Mouse (Mus musculus) liver, adult 2 months (tissue): ENCODE measurements at regions not wholly inside any gene's neighbourhood (a gene's known extent, or its start where the extent isn't known, plus 50 kb on each side); places are given as distances from the start of the nearest gene placed in this dataset.

Experiments
- DNase-seq: peaks from one replicate; pipeline ENCODE4 v3.0.0-alpha.2; 2011; ENCODE audit warnings: low read depth, low spot score; ENCODE audit errors: extremely low read depth
- H3K27ac ChIP-seq: fragments of 200-500 bp; replicated peaks from 2 replicates; pipeline ENCODE4 v1.5.1; 2012; ENCODE audit warnings: low read depth, mild to moderate bottlenecking, control low read depth, inconsistent platforms, low read length; ENCODE audit not compliant: insufficient read depth
- H3K27me3 ChIP-seq: fragments of 200-500 bp; 2 replicates; pipeline ENCODE4 v1.6.1; 2012; ENCODE audit warnings: mild to moderate bottlenecking, moderate library complexity, low read length, inconsistent platforms; ENCODE audit not compliant: control insufficient read depth, insufficient read depth
- H3K36me3 ChIP-seq: fragments of 200-500 bp; 2 replicates; pipeline ENCODE4 v1.6.1; 2012; ENCODE audit warnings: low read length, inconsistent platforms; ENCODE audit not compliant: control insufficient read depth, insufficient read depth
- H3K4me1 ChIP-seq: fragments of 200-500 bp; 2 replicates; pipeline ENCODE4 v1.6.1; 2011; ENCODE audit warnings: low read length; ENCODE audit not compliant: control insufficient read depth, insufficient read depth
- H3K4me3 ChIP-seq: fragments of 200-500 bp; 2 replicates; pipeline ENCODE4 v1.5.1; 2011; ENCODE audit warnings: low read depth, mild to moderate bottlenecking, control low read depth, low read length, moderate library complexity; ENCODE audit not compliant: insufficient read depth
- H3K79me2 ChIP-seq: fragments of 200-500 bp; 2 replicates; pipeline ENCODE4 v1.6.1; 2012; ENCODE audit warnings: inconsistent platforms, mild to moderate bottlenecking, low read length, moderate library complexity; ENCODE audit not compliant: control insufficient read depth, insufficient read depth
- H3K9ac ChIP-seq: fragments of 200-500 bp; 2 replicates; pipeline ENCODE4 v1.6.1; 2012; ENCODE audit warnings: low read depth, mild to moderate bottlenecking, control low read depth, inconsistent platforms, low read length
- CTCF ChIP-seq: fragments of 200-500 bp; IDR thresholded peaks from 2 replicates; pipeline ENCODE4 v1.5.1; 2011; ENCODE audit warnings: low read depth, low read length, control low read depth
- POLR2A ChIP-seq: fragments of 200-500 bp; IDR thresholded peaks from 2 replicates; pipeline ENCODE4 v1.6.1; 2011; ENCODE audit warnings: low read length, control low read depth; ENCODE audit not compliant: insufficient read depth; ENCODE audit errors: extremely low read depth
- WGBS: fragments of 180-500 bp; shearing (Covaris S2); methylation state at CpG from one replicate; pipeline ENCODE4 v1.1.7; 2018; 5-methylcytosine and 5-hydroxymethylcytosine counted together

DNA sequence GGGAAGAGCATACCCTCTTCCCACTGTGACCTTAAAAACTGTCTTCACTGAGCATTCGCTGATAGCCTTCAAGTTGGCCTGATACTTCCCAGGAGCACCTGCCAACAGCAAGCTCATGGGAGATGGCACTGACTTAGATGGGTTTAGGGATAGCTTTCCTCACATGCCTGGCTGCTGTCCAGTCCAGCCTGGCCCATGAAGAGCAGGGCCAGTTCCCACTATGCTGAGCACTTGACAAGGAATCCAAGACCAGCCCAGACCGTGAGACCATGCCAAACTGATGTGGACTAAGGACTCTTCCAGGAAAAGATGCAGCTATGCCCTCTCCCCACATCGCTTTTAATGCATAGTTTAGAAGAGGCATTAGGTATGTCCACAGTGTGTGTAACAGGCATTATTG is 155.0 kb downstream of the Snx10 start:
- Histone ChIP-seq H3K4me1 (peaks cover 25% of the 10 kb centered on the region), H3K4me3 (no peak overlapping the region), H3K79me2 (no peaks in the 10 kb centered on the region), H3K36me3 (no peaks in the 10 kb centered on the region), H3K27me3 (no peaks in the 10 kb centered on the region), H3K9ac (no peak overlapping the region), H3K27ac (no peak overlapping the region)
- 50% methylated on average over 3 of the region's 3 CpGs for WGBS
- DNase-seq, result peak; percentile 52
- TF ChIP-seq POLR2A (no peak), CTCF (no peak)

DNA sequence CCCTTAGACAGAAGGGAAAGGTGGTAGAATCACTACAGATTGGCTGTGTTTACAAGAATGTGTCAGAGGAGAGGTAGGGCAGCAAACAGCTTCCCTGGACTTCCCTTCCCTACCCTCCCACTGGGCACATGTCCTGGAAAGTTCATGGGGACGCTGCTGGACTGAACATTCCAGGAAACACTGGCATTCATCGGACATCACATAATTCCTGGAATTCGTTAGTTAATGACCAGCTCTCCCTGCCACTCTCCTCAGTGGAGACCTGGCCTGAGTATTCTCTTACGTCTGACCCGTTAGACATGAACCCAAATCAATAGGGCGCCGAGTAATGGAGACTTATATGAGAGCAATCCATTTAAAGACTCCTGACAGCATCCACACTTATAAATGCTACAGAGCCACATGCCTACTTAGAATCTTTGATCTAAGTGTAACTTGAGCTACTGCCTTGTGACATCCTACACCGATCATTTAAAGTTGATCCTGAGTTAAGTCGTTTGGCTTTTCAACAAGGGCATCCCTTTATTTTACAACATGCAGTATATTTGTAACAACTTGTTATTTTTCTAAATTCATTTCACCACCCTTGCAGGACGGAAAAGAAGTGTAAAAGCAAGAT is 156.6 kb downstream of the Snx10 start:
- DNase-seq, result peak; percentile 99
- Histone ChIP-seq H3K4me3 (no peak overlapping the region), H3K4me1 (peaks cover 25% of the 10 kb centered on the region), H3K27me3 (no peaks in the 10 kb centered on the region), H3K36me3 (no peaks in the 10 kb centered on the region), H3K9ac (no peak overlapping the region), H3K27ac (no peak overlapping the region; the same call in 1 of the 2 replicates), H3K79me2 (no peaks in the 10 kb centered on the region)
- TF ChIP-seq CTCF (no peak), POLR2A (no peak)
- 21% methylated on average over 10 of the region's 10 CpGs for WGBS

DNA sequence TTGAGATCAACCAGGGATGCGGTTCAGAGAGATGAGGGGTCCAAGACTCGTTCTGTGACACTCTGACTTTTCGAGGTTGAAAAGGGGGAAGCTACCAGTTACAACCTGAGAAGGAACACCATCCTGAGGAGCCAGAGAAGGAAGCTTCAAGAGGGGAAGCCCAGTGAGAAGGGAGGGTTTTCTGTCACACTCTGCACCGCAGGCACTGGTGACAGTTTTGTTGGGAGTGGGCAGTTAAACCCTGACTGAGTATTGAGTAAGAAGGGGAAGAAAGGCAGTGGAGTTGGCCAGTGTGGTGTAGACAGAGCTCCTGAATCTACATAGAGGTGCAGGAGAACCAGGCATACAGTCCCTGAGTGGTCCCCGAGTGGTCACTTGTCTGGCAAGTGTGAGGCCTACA is 159.4 kb downstream of the Snx10 start:
- no peak for TF ChIP-seq POLR2A
- no peak for TF ChIP-seq CTCF
- no peaks in the 10 kb centered on the region for H3K27me3 ChIP-seq
- H3K27ac ChIP-seq, result no peak overlapping the region
- no peak overlapping the region for H3K9ac ChIP-seq
- H3K79me2 ChIP-seq, result no peaks in the 10 kb centered on the region
- no peak for DNase-seq
- no peaks in the 10 kb centered on the region for H3K36me3 ChIP-seq
- peaks cover 25% of the 10 kb centered on the region for H3K4me1 ChIP-seq
- no peak overlapping the region for H3K4me3 ChIP-seq
- 86% methylated on average over 5 of the region's 5 CpGs for WGBS

DNA sequence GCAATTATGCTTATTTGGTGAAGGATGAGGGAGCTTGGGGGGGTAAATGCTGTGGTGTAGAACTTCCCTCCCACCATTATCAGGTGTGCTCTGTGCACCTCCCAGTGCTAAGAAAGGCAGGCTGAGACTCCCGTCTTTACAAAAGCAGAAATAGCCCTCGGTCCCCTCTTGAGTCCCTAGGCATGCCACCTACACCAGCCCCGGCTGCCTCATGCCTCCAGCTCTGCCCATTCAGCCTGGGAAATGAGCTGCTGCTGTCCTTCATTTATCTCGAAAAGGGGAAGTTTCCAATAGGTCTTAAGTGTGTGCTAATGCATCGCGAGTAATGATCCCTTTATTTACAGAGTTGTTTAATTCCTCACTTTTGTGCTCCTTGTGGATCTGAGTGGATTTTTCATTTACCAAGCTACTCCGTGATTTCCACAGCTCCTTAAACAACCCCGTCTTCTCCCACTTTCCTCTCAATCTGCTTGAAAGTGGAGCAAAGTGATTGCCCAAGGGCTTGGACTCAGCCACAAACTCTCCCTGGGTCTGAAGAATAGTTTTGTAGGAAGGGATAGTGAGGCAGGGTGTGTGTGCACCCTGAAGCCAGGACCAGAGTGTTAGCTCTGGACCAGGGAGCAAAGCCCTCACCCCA is 162.1 kb downstream of the Snx10 start:
- DNase-seq, result no peak
- no peak for TF ChIP-seq POLR2A
- TF ChIP-seq CTCF, result no peak
- H3K36me3 ChIP-seq, result no peaks in the 10 kb centered on the region
- H3K4me3 ChIP-seq, result no peak overlapping the region
- no peak overlapping the region for H3K27ac ChIP-seq
- no peaks in the 10 kb centered on the region for H3K27me3 ChIP-seq
- no peaks in the 10 kb centered on the region for H3K79me2 ChIP-seq
- whole genome bisulfite sequencing, result 82% methylated on average over 8 of the region's 8 CpGs
- H3K4me1 ChIP-seq, result peaks cover 16% of the 10 kb centered on the region
- H3K9ac ChIP-seq, result no peak overlapping the region

DNA sequence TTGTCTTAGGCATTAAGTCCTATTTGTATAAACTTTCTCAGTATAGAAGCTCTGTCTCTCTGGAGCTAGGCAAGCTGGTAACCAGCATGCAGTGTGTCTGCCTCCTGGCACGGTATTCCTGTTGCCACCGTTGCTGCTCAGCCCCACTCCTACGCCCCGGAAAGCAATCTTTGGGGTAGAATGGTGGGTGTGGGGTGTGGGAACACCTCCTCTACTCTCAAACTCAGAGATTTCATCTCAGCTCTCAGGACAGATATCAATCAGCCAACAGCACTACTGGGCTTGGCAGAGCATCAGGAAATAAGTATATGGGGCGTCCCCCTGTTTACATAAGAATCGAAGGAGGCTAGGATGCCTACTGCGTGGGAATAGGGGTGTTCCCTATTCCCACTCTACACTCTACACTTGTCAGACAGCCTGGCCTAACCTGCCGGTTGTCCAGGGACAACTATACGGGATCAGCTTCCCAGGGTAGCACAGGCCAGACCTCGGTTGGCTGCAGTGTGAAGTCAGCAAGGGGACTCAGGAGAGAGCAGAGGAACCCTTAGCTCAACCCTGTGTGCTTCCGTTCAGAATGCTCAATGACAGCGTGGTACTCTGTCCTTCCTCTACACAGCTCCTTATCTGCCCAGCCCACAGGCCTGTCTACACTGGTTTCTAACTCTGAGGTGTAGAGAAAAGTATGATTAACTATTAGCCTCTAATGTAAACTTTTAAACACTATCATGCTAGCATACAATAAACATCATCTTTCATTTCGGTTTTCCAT is 167.3 kb downstream of the Snx10 start:
- Histone ChIP-seq H3K79me2 (no peaks in the 10 kb centered on the region), H3K4me3 (no peak overlapping the region), H3K36me3 (no peaks in the 10 kb centered on the region), H3K4me1 (peaks cover 5% of the 10 kb centered on the region), H3K27ac (no peak overlapping the region), H3K9ac (no peak overlapping the region), H3K27me3 (no peaks in the 10 kb centered on the region)
- WGBS, result 86% methylated on average over 13 of the region's 13 CpGs
- DNase-seq, result no peak
- no peak for TF ChIP-seq POLR2A
- TF ChIP-seq CTCF, result no peak
